Mouse (Mus musculus) MN1 (cell line): Measurements from ENCODE around the gene Arl3.

Source experiments
- DNase-seq: peaks from one replicate; pipeline ENCODE4 v3.0.0-alpha.2; 2016; ENCODE audit warnings: low spot score

Arl3 gene

DNA sequence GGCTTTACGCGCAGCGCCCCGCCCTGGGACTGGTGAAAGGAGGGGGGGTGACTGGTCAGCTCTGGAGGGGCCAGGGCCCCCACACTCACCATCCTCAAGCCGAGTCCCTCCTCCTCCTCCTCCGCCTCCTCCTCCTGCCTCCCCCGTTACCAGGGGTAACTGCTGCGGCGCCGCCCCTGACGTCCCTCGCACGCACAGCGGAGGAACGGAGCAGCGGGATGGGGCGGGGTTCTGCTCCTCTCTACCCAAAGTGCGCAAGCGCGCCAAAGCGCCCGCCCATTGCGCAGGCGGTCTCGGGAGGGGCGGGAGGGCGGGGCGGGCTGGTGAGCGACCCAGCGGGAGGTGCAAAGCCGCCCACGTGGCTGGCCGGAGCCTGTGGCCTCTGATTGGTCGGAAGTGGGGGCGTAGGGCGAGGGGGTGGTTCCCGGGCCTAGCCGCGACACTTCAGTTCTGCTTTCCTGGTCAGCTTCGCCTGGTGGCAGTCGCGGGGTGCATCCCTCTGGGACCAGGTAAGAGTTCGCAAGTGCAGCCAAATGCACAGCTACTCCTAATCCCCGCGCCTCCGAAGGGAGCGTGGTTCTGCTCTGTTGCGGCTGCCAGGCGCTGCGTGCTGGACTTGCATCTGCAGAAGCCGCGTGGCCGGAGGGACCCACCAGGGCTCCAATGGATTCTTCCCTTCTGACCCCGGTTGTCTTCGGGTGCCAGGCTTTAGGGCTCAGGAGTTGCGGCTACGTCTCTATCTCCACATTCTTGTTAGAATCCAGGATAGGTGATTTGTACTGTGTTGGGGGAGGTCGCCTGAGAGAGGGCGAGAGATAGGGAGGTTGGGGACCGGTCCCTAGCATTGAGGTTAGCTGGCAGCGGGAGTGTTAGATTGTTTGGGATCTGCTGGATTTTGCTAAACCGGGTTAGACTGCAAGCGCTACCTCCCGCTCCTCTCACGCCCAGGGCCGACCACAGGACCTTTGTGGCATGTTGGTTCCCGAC, at the start of gene Arl3, which contains the start of gene Sfxn2:
Arl3 (minus strand) TSS at position 248 of the 987 bp plus-strand sequence.
Sfxn2 (plus strand) TSS at position 415 of the 987 bp plus-strand sequence.
- DNase-seq, result peak; percentile 94

- no peak for DNase-seq
These were observed 49.7 kb upstream of the Arl3 start for GRCm38 (mm10) chr19:46622659-46623193.

GRCm38 (mm10) chr19:46621236-46622183, 48.5 kb upstream of the Arl3 start:
- DNase-seq, result no peak

DNA sequence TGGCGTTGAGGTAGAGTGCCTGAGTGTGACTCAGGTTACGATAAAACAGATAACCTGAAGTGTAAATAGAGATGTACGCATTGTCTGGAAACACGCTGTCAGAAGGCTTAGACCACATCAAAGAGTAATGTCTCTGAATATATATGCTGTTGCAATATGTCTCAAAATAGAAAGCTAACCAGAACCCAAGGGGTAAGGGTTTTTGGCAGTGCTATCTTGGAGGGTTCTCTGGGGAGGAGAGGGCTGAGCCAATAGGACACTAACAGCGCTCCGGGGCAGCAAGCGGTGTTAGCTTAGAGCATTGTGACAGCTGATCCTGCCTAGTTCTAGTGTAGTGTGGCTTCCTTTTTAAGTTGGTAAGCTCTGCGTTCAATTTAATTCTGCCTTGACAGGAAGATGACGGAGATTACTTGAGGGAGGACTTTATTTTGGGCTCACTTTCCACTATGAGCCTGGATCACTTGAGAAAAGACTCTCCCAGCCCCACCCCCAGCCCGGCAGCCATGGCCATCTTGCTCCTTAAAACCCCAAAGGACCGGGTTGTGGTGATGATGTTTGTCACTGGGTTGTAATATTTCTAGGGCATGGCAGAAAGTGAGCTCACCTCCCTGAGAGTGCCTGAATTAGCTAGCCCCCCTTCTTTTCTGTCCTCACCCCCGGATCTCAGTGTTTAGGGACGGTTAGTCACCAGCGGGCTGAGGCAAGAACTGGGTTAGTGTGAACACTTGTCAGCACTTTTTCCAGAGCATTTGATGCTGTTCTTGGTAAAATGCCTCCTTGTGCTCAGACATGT, 47.2 kb upstream of the Arl3 start:
- no peak for DNase-seq

DNA sequence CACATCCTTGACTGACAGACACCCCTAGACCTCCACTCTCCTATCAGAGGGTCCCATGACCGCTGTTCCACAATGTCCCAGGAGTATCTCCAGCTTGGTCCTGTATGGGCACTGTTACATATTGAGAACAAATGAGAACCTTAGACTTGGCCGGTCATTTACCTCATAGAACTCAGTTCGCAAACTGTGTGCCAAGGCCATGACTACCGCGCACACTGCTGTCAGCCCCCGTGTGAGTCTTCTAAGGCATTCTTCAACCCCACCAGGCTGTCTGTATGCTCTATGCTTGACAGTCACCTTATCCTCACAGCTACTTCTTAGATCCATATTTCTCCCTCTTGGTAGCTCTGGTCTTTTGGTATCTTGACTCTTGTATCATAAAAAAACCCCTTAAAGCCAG, 46.5 kb upstream of the Arl3 start:
- DNase-seq, result no peak

GRCm38 (mm10) chr19:46619001-46619400, 46.0 kb upstream of the Arl3 start:
- DNase-seq, result no peak

GRCm38 (mm10) chr19:46618322-46618721, 45.3 kb upstream of the Arl3 start:
- no peak for DNase-seq

DNA sequence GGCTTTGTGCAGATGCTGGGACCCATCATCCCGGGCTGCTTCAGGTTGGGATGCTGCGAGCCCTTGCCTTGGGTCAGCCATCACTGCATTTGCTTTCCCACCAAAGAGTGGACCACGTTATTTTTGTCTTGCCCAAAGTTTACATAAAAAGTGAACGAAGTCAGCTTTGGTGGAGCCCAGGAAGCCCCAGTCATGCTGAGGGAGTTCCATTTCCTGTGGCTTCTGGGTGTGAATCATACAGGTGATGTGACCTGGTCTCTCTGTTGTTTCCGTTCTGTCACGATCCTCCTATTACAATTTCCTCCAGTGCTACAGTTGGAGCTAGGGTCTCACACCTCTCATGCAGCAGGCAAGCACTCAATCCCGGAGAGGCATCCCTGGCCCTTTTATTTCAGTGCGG, 44.4 kb upstream of the Arl3 start:
- no peak for DNase-seq

- no peak for DNase-seq
These were observed 43.4 kb upstream of the Arl3 start for GRCm38 (mm10) chr19:46616378-46616777.

DNA sequence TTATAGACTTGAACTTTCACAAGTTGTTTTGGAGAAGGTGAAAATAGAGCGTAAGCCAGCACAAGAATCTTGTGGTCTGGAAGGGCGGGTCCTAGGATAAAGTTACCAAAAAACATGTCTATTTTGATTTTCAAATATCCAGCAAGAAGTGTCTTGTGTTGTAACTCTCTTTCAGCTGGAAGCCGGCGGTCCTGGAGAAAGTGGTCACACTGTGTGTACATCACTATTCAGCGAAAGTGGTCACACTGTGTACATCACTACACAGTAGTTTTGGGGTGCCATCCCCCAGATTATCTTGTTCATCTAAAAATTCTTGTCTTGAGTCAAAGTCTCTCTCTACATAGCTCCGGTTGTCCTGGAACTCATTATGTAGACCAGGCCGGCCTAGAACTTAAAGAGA, 35.2 kb upstream of the Arl3 start:
- DNase-seq, result no peak

GRCm38 (mm10) chr19:46607424-46607823, 34.4 kb upstream of the Arl3 start:
- DNase-seq, result no peak

GRCm38 (mm10) chr19:46606718-46607117, 33.7 kb upstream of the Arl3 start:
- DNase-seq, result no peak

DNA sequence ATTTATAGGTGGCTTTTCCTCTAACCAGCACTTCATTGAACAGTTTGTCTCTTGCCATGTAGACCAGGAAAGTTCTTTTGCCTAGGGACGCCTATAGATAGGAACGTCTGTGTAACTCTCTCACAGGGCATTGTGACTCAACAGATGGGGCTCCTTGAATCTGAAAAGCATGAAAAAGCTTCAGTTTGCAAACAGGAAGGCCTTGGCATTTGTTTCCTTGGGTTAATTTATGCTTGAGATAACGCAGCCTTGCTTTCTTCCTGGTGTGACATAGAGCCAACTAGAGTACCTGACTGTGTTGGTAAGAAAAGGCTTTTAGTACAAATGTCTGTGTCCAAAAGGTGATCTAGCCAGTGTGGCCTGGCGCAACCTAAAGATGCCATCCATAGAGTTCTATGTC, 29.4 kb upstream of the Arl3 start:
- no peak for DNase-seq

DNA sequence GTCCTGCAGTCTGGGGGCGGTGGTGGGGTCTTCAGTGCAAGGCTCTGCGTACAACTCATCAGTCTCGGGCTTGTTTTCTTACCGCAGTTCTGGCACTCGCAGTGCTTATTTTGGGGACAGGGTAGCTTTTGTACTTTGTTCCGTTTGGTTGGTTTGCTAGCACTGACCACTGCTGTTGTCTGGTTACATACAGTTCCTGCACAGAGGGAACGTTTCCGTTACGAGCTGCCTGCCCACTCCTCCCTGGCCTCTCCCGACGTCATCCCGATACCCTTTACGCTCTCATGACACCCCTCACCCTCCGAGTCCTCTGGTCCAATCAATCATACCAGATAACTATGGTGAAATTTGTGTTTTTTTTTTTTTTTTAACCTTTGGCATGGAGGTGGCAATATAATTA, 28.5 kb upstream of the Arl3 start:
- no peak for DNase-seq

GRCm38 (mm10) chr19:46600371-46600770, 27.4 kb upstream of the Arl3 start:
- no peak for DNase-seq

DNA sequence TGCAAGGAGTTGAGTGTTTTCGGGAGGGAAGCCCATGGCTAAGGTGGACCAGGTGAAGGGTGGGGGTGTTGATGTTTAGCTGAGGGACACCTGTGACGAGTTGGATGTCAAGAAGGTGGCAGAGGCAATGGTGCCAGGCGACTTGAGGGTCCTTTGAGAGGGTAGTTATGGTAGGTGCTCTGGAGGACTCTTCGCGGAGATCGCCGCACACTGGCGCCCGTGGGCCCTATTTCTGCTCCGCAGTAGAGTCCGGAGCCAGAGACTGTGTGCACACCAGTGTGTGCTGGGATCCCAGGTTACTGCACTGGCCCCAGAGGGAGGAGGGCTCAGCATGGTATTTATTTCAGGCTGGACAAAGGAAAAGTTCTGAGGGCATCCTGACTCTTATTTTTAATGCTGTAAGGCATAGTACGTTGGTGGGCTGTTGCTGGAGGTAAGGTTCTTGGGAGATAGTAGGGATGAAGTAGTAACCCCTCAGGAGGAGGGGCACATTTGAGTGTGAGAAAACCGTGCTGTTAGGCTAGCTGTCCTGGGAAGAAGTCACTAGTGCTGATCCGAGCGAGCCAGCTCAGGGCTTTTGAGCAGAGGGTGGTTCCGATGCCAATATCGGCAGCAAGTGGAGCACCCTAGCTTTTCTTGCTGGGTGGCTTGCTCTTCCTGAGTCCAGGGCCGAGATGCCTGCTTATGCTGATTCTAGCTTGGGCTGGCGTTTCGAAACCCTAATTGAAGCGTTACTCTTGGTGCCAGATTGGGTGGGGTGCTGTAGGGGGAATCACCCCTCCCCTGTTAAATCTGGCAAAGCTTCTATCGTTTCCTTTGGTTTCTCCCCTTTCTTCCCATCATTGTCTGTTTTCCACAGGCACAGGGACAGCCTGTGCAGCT, 26.6 kb upstream of the Arl3 start:
- DNase-seq, result no peak

DNA sequence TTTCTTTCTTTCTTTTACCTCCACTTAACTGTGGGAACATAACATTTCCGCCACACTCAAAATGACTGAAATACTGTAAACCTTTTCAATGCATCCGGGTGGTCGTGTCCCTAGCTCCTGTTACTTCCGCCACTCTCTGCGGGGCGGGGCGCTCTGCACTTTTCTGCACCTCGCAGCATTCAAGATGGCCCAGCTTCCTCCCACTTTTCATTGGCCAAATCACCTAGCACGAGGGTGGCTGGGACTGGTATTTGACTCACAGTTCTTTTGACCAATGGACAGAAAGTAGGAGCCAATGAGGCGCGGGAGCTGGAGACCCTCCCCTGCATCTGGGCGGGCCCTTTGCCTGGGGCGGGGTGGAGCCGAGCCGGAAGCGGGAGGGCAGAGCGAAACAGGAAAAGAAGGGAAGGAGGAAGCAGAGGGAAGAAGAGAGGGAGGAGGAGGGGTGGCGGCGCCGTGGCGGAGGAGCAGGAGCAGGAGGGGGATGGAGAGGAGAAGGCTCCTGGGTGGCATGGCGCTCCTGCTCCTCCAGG, 25.8 kb upstream of the Arl3 start, which contains the start of gene Wbp1l:
Wbp1l (plus strand) TSS at position 365 of the 533 bp plus-strand sequence.
- DNase-seq, result peak; percentile 96

DNA sequence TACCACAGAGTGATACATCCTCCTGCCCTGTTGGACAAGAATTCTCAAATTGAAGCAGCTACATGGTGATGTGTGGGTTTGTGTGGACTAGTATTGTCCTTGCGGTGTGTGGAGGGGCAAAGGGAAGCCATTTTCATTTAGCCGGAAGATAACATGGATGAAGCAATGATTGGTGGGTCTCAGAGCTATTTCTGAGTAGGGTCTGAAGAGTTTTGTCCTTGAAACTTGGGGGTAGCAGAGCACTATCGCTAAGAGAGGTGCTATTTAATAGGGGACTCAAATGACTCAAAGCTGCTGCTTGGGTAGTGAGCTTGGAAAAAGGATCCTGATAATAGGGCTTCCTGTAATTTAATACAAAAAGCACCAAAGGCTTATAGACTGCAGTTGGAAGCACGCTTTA, 25.2 kb upstream of the Arl3 start:
- no peak for DNase-seq

- no peak for DNase-seq
These were observed 19.9 kb upstream of the Arl3 start for GRCm38 (mm10) chr19:46592751-46593439.
